Mouse (Mus musculus) thymus, adult 2 months (tissue): ENCODE data around the gene Cdc42ep1.

Experiments
- CTCF ChIP-seq: fragments of 200-500 bp; IDR thresholded peaks from 2 replicates; pipeline ENCODE4 v1.5.1; 2012; ENCODE audit warnings: mild to moderate bottlenecking, control low read depth, low read length, moderate library complexity, borderline replicate concordance; ENCODE audit not compliant: control insufficient read depth, poor library complexity, insufficient read depth; ENCODE audit errors: extremely low read depth
- POLR2A ChIP-seq: fragments of 200-500 bp; IDR thresholded peaks from 2 replicates; pipeline ENCODE4 v1.6.1; 2012; ENCODE audit warnings: mild to moderate bottlenecking, low read length, control low read depth, moderate library complexity; ENCODE audit not compliant: control insufficient read depth, poor library complexity, insufficient read depth; ENCODE audit errors: extremely low read depth

DNA sequence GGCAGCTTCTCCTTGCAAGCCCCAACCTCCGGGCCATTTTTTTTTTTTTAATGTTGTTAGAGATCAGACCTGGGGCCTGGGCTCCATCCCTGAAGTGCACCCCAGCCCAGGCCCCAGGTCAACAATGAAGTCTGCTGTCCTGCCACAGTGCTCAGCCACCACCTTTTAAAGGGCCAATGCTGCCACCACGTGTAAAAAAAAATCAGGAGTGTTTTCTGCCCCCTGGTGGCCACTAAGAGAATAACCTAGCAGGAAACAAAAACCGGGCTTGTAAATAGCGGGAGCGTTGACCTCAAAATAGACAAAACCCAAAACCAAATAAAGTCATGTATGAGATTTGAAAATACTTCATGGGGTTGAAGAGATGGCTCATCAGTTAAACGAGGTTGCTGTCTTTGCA is 27.4 kb downstream of the Cdc42ep1 start:
- TF ChIP-seq CTCF (peak; percentile 67; the same call in 1 of the 2 replicates), POLR2A (no peak)
